Mouse (Mus musculus) forebrain, embryonic 11.5 days (tissue): ENCODE results near the gene Prpsap1. TPM values are rescaled to one million over a fixed set of nuclear protein-coding genes. Genes with fewer than 3 reads are reported as not detected.

Experiments
- ATAC-seq: fragments of 200-750 bp; cut with Nextera tagmentation; replicated peaks from 2 replicates; pipeline ENCODE4 v1.8.0; 2017; ENCODE audit warnings: moderate TSS enrichment; ENCODE audit not compliant: low FRiP score
- DNase-seq: peaks from one replicate; pipeline ENCODE4 v3.0.0-alpha.2; 2017; ENCODE audit warnings: low spot score
- H3K27ac ChIP-seq: fragments of 300-500 bp; sonication (generic); 2 replicates; pipeline ENCODE4 v1.5.1; 2014; ENCODE audit warnings: low read depth, low read length
- H3K27me3 ChIP-seq: fragments of 300-500 bp; sonication (generic); 2 replicates; pipeline ENCODE4 v1.6.1; 2014; ENCODE audit warnings: mild to moderate bottlenecking, low read length, mixed read lengths; ENCODE audit not compliant: control insufficient read depth, insufficient read depth
- H3K36me3 ChIP-seq: fragments of 300-500 bp; sonication (generic); 2 replicates; pipeline ENCODE4 v1.6.1; 2014; ENCODE audit warnings: mild to moderate bottlenecking, low read length, moderate library complexity, mixed read lengths; ENCODE audit not compliant: control insufficient read depth, insufficient read depth
- H3K4me1 ChIP-seq: fragments of 300-500 bp; sonication (generic); replicated peaks from 2 replicates; pipeline ENCODE4 v1.6.1; 2014; ENCODE audit warnings: low read length, mixed read lengths; ENCODE audit not compliant: control insufficient read depth, insufficient read depth
- H3K4me2 ChIP-seq: fragments of 300-500 bp; sonication (generic); 2 replicates; pipeline ENCODE4 v1.6.1; 2014; ENCODE audit warnings: low read depth, mild to moderate bottlenecking, low read length, moderate library complexity, mixed read lengths; ENCODE audit not compliant: severe bottlenecking
- H3K4me3 ChIP-seq: fragments of 300-500 bp; sonication (generic); 2 replicates; pipeline ENCODE4 v1.5.1; 2014; ENCODE audit warnings: low read depth, low read length
- H3K9ac ChIP-seq: fragments of 300-500 bp; sonication (generic); 2 replicates; pipeline ENCODE4 v1.6.1; 2014; ENCODE audit warnings: low read length
- H3K9me3 ChIP-seq: fragments of 300-500 bp; sonication (generic); 2 replicates; pipeline ENCODE4 v1.6.1; 2016; ENCODE audit warnings: low read length, mixed read lengths; ENCODE audit not compliant: control insufficient read depth
- WGBS: fragments of 180-500 bp; shearing (Covaris S2); extraction: QIAGEN DNeasy Blood & Tissue Kit; methylation state at CpG from one replicate; pipeline ENCODE4 v1.1.7; 2014; 5-methylcytosine and 5-hydroxymethylcytosine counted together
- polyA plus RNA-seq: library from polyadenylated mRNA; unstranded; fragments of >200 nt; fragmentation: Nextera tagmentation; extraction: Ambion mirVana; gene quantifications from 2 replicates; pipeline ENCODE4 v1.2.1, GENCODE M21; 2014

Prpsap1 gene
- polyA plus RNA-seq, 1 experiment from 2014 or later: 195 TPM

- no peak for DNase-seq
- Histone ChIP-seq H3K27ac (no peak overlapping the region), H3K4me2 (no peak overlapping the region)
These were observed 54.4 kb downstream of the Prpsap1 start for GRCm38 (mm10) chr11:116439269-116440240.

GRCm38 (mm10) chr11:116437541-116437940, 56.5 kb downstream of the Prpsap1 start:
- 86% methylated on average over 11 of the region's 11 CpGs for WGBS
- no peak overlapping the region for H3K9ac ChIP-seq

More at GRCm38 (mm10) chr11:116439269-116440240, 54.4 kb downstream of the Prpsap1 start:
- H3K4me3 ChIP-seq: no peak overlapping the region
- no peak overlapping the region for H3K9ac ChIP-seq
- H3K4me1 ChIP-seq: peaks cover 7% of the 10 kb centered on the region; the same call in 1 of the 2 replicates
- no peaks in the 10 kb centered on the region for H3K27me3 ChIP-seq
- WGBS: 89% methylated on average over 19 of the region's 19 CpGs
- no peaks in the 10 kb centered on the region for H3K9me3 ChIP-seq
- ATAC-seq: no peak
- peaks cover 6% of the 10 kb centered on the region; the same call in 1 of the 2 replicates for H3K36me3 ChIP-seq

GRCm38 (mm10) chr11:116436725-116437331, 57.2 kb downstream of the Prpsap1 start:
- Histone ChIP-seq H3K27ac (0 out of 2 replicates have a peak overlapping the region, but pooled peaks have one; percentile 6), H3K4me2 (no peak overlapping the region), H3K4me1 (peaks cover 7% of the 10 kb centered on the region; the same call in 1 of the 2 replicates), H3K36me3 (peaks cover 6% of the 10 kb centered on the region; the same call in 1 of the 2 replicates), H3K27me3 (no peaks in the 10 kb centered on the region), H3K9ac (peak overlapping the region; percentile 35), H3K9me3 (no peaks in the 10 kb centered on the region), H3K4me3 (no peak overlapping the region)
- ATAC-seq (no peak), DNase-seq (no peak)
- 76% methylated on average over 4 of the region's 4 CpGs for WGBS

More at GRCm38 (mm10) chr11:116437541-116437940, 56.5 kb downstream of the Prpsap1 start:
- Histone ChIP-seq H3K4me1 (peaks cover 7% of the 10 kb centered on the region; the same call in 1 of the 2 replicates), H3K4me3 (no peak overlapping the region), H3K27ac (no peak overlapping the region), H3K9me3 (no peaks in the 10 kb centered on the region), H3K4me2 (no peak overlapping the region), H3K36me3 (peaks cover 6% of the 10 kb centered on the region; the same call in 1 of the 2 replicates), H3K27me3 (no peaks in the 10 kb centered on the region)
- DNase-seq: no peak
- no peak for ATAC-seq

- Histone ChIP-seq H3K9ac (peak overlapping the region; percentile 35), H3K27ac (no peak overlapping the region), H3K4me3 (peak overlapping the region; percentile 93; the same call in 1 of the 2 replicates), H3K36me3 (peaks cover 6% of the 10 kb centered on the region; the same call in 1 of the 2 replicates), H3K4me1 (peaks cover 7% of the 10 kb centered on the region; the same call in 1 of the 2 replicates), H3K27me3 (peaks cover 3% of the 10 kb centered on the region; the same call in 1 of the 2 replicates), H3K9me3 (no peaks in the 10 kb centered on the region), H3K4me2 (peak overlapping the region; percentile 84; the same call in 1 of the 2 replicates)
- WGBS: 88% methylated on average over 5 of the region's 5 CpGs
- ATAC-seq (no peak), DNase-seq (no peak)
These were observed 57.8 kb downstream of the Prpsap1 start for GRCm38 (mm10) chr11:116435992-116436724.

DNA sequence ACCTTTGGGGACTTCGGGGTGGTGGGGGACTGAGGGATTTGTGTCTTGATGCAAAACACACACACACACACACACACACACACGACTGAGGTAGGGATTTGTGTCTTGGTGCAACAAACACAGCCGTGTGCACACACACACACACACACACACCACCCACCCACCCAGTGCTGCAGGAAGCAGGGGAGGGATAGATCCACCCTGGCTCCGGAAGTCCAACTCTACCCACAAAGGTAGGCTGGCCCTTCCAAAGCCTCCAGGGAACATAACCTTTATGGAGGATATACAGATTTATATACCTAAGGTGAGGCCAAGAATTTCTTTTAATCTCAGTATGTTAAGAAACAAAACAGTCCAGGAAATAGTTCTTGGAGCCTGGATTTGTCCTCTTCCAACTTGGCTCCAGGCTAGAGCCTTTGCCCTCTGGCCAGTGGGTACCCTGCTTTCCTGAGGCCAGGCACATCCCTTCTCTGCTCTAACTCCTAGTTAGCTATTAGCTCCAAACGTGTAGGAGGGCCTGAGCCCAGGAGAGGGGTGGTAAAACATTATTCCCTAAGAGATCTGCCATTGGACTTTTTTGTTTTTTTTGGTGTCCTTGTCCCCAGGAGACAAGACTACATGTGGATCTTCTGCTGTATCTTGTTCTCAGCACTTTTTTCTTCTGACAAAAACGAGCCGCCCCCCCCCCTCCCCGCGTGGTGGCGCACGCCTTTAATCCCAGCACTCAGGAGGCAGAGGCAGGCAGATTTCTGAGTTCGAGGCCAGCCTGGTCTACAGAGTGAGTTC, 58.8 kb downstream of the Prpsap1 start:
- Histone ChIP-seq H3K27ac (peak overlapping the region; percentile 84), H3K4me3 (peak overlapping the region; percentile 93), H3K9ac (peak overlapping the region; percentile 96), H3K4me2 (peak overlapping the region; percentile 84), H3K9me3 (no peaks in the 10 kb centered on the region), H3K27me3 (peaks cover 3% of the 10 kb centered on the region; the same call in 1 of the 2 replicates), H3K36me3 (peaks cover 6% of the 10 kb centered on the region; the same call in 1 of the 2 replicates), H3K4me1 (peaks cover 7% of the 10 kb centered on the region; the same call in 1 of the 2 replicates)
- ATAC-seq: no peak
- no peak for DNase-seq
- WGBS: 51% methylated on average over 12 of the region's 12 CpGs

DNA sequence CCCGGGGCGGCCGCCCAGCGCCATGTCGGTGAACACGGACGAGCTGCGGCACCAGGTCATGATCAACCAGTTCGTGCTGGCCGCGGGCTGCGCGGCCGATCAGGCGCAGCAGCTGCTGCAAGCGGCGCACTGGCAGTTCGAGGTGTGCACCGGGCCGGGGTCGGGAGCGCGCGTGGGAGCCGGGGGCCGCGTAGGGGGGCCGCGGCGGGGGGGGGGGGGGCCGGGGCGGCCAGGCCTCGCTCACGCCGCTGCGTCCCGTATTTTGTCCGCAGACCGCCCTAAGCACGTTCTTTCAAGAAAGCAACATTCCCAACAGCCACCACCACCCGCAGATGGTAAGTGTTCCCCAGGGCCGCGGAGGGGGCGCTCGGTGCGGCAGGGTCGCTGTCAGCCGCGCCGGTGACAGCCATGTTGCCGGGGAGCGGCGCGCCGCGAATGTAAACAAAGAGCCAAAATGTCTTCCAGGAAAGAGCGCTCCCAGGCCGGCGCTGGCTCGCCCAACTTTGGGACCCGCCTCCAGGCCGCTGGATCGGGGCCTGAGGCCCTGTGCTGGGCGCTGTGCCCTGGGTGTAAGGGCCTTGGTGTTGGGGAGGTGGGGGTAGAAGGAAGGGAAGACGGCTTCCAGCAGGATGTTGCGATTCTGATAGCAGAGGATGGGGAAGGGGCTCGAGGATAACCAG, 59.6 kb downstream of the Prpsap1 start:
- DNase-seq (peak; percentile 85), ATAC-seq (peak; percentile 10; the same call in 1 of the 2 replicates)
- peaks cover 6% of the 10 kb centered on the region; the same call in 1 of the 2 replicates for H3K36me3 ChIP-seq
- peaks cover 7% of the 10 kb centered on the region; the same call in 1 of the 2 replicates for H3K4me1 ChIP-seq
- peak overlapping the region; percentile 96 for H3K9ac ChIP-seq
- peaks cover 3% of the 10 kb centered on the region; the same call in 1 of the 2 replicates for H3K27me3 ChIP-seq
- H3K9me3 ChIP-seq: no peaks in the 10 kb centered on the region
- H3K4me2 ChIP-seq: peak overlapping the region; percentile 84
- H3K27ac ChIP-seq: peak overlapping the region; percentile 84
- peak overlapping the region; percentile 93 for H3K4me3 ChIP-seq
- under 1% methylated on average over 40 of the region's 67 CpGs for WGBS
